Mouse (Mus musculus) liver, adult 2 months (tissue): ENCODE measurements around the gene Klhdc8b. TPM values are rescaled to one million over a fixed set of nuclear protein-coding genes. Genes with fewer than 3 reads are reported as not detected.
A peak's percentile ranks its signal among the peaks of the same experiment; 100 is the strongest.

Experiments
- DNase-seq: peaks from one replicate; pipeline ENCODE4 v3.0.0-alpha.2; 2011; ENCODE audit warnings: low read depth, low spot score; ENCODE audit errors: extremely low read depth
- H3K27ac ChIP-seq: fragments of 200-500 bp; replicated peaks from 2 replicates; pipeline ENCODE4 v1.5.1; 2012; ENCODE audit warnings: low read depth, mild to moderate bottlenecking, control low read depth, inconsistent platforms, low read length; ENCODE audit not compliant: insufficient read depth
- H3K27me3 ChIP-seq: fragments of 200-500 bp; 2 replicates; pipeline ENCODE4 v1.6.1; 2012; ENCODE audit warnings: mild to moderate bottlenecking, moderate library complexity, low read length, inconsistent platforms; ENCODE audit not compliant: control insufficient read depth, insufficient read depth
- H3K36me3 ChIP-seq: fragments of 200-500 bp; 2 replicates; pipeline ENCODE4 v1.6.1; 2012; ENCODE audit warnings: low read length, inconsistent platforms; ENCODE audit not compliant: control insufficient read depth, insufficient read depth
- H3K4me1 ChIP-seq: fragments of 200-500 bp; 2 replicates; pipeline ENCODE4 v1.6.1; 2011; ENCODE audit warnings: low read length; ENCODE audit not compliant: control insufficient read depth, insufficient read depth
- H3K4me3 ChIP-seq: fragments of 200-500 bp; 2 replicates; pipeline ENCODE4 v1.5.1; 2011; ENCODE audit warnings: low read depth, mild to moderate bottlenecking, control low read depth, low read length, moderate library complexity; ENCODE audit not compliant: insufficient read depth
- H3K79me2 ChIP-seq: fragments of 200-500 bp; 2 replicates; pipeline ENCODE4 v1.6.1; 2012; ENCODE audit warnings: inconsistent platforms, mild to moderate bottlenecking, low read length, moderate library complexity; ENCODE audit not compliant: control insufficient read depth, insufficient read depth
- H3K9ac ChIP-seq: fragments of 200-500 bp; 2 replicates; pipeline ENCODE4 v1.6.1; 2012; ENCODE audit warnings: low read depth, mild to moderate bottlenecking, control low read depth, inconsistent platforms, low read length
- CTCF ChIP-seq: fragments of 200-500 bp; IDR thresholded peaks from 2 replicates; pipeline ENCODE4 v1.5.1; 2011; ENCODE audit warnings: low read depth, low read length, control low read depth
- POLR2A ChIP-seq: fragments of 200-500 bp; IDR thresholded peaks from 2 replicates; pipeline ENCODE4 v1.6.1; 2011; ENCODE audit warnings: low read length, control low read depth; ENCODE audit not compliant: insufficient read depth; ENCODE audit errors: extremely low read depth
- WGBS: fragments of 180-500 bp; shearing (Covaris S2); methylation state at CpG from one replicate; pipeline ENCODE4 v1.1.7; 2018; 5-methylcytosine and 5-hydroxymethylcytosine counted together
- polyA plus RNA-seq: library from polyadenylated mRNA; depleted of rRNA; stranded (reverse); fragments of >200 nt; gene quantifications from 2 replicates; pipeline ENCODE4 v1.2.3, GENCODE M21; 2012
- total RNA-seq: library from RNA; depleted of rRNA; stranded (reverse); fragments of >200 nt; gene quantifications from 2 replicates; pipeline ENCODE4 v1.2.3, GENCODE M21; 2014

The Klhdc8b gene
- total and polyA plus RNA-seq, 2 experiments = 8.7 to 25.6 TPM

DNA sequence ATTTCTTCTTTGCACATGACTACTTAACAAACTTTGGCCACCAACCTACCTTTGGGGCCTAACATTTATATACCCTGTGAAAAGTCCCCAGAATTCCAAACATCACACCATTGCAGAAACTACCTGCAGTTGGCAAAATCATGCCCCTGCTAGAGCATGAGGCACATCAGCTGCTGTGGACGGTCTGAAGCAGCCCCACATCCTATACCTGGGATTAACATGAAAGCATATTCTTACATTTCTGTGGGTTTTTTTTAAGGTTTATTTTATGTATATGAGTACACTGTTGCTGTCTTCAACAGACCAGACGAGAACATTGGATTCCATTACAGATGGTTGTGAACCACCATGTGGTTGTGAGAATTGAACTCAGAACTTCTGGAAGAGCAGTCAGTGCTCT, 4.8 kb upstream of the Klhdc8b start:
- H3K4me1 ChIP-seq = peaks cover 5% of the 10 kb centered on the region
- no peak overlapping the region for H3K4me3 ChIP-seq
- WGBS = 97% methylated on average over 2 of the region's 2 CpGs
- peaks cover 5% of the 10 kb centered on the region; the same call in 1 of the 2 replicates for H3K79me2 ChIP-seq
- H3K9ac ChIP-seq = no peak overlapping the region
- no peak overlapping the region for H3K27ac ChIP-seq
- H3K36me3 ChIP-seq = peaks cover 4% of the 10 kb centered on the region
- DNase-seq = no peak
- TF ChIP-seq POLR2A (no peak), CTCF (no peak)
- H3K27me3 ChIP-seq = no peaks in the 10 kb centered on the region

GRCm38 (mm10) chr9:108463713-108464112, 2.3 kb upstream of the Klhdc8b start:
- peaks cover 5% of the 10 kb centered on the region; the same call in 1 of the 2 replicates for H3K79me2 ChIP-seq
- H3K4me1 ChIP-seq = peaks cover 7% of the 10 kb centered on the region
- no peaks in the 10 kb centered on the region for H3K27me3 ChIP-seq
- H3K4me3 ChIP-seq = no peak overlapping the region
- 96% methylated on average over 9 of the region's 9 CpGs for WGBS
- TF ChIP-seq CTCF = no peak
- no peak for TF ChIP-seq POLR2A
- peaks cover 4% of the 10 kb centered on the region for H3K36me3 ChIP-seq
- H3K27ac ChIP-seq = no peak overlapping the region
- H3K9ac ChIP-seq = no peak overlapping the region
- DNase-seq = no peak

GRCm38 (mm10) chr9:108462192-108462591, 811 bp upstream of the Klhdc8b start:
- H3K9ac ChIP-seq = no peak overlapping the region

DNA sequence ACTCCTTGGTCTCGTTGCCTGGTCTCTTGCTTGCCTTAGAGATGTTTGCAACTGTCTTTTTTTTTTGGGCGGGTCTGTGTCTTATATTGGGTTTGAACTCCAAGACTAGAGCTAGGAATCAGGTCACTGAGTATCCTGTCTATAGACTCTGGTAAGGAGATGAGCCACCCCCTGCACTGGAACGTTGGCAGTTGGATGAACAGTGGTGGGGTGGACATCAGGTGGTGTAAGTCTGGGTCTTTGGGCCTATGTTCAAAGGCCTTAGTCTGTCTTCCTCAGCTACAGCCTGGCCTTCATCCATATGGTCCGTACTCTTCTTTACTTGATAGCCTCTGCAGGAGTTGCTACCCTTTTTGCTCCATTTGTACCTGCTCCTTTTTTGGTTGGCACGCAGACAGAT, 294 bp upstream of the Klhdc8b start:
- peaks cover 7% of the 10 kb centered on the region for H3K4me1 ChIP-seq
- no peak overlapping the region for H3K4me3 ChIP-seq
- peaks cover 5% of the 10 kb centered on the region; the same call in 1 of the 2 replicates for H3K79me2 ChIP-seq
- H3K9ac ChIP-seq = peak overlapping the region; percentile 16
- no peak for TF ChIP-seq CTCF
- no peak for TF ChIP-seq POLR2A
- no peak overlapping the region for H3K27ac ChIP-seq
- no peaks in the 10 kb centered on the region for H3K27me3 ChIP-seq
- no peak for DNase-seq
- H3K36me3 ChIP-seq = peaks cover 4% of the 10 kb centered on the region
- 73% methylated on average over 5 of the region's 5 CpGs for WGBS

More at GRCm38 (mm10) chr9:108462192-108462591, 811 bp upstream of the Klhdc8b start:
- Histone ChIP-seq H3K36me3 (peaks cover 4% of the 10 kb centered on the region), H3K79me2 (peaks cover 5% of the 10 kb centered on the region; the same call in 1 of the 2 replicates), H3K27ac (no peak overlapping the region), H3K4me3 (no peak overlapping the region), H3K4me1 (peaks cover 7% of the 10 kb centered on the region), H3K27me3 (no peaks in the 10 kb centered on the region)
- 80% methylated on average over 10 of the region's 10 CpGs for WGBS
- TF ChIP-seq POLR2A (no peak), CTCF (no peak)
- no peak for DNase-seq

DNA sequence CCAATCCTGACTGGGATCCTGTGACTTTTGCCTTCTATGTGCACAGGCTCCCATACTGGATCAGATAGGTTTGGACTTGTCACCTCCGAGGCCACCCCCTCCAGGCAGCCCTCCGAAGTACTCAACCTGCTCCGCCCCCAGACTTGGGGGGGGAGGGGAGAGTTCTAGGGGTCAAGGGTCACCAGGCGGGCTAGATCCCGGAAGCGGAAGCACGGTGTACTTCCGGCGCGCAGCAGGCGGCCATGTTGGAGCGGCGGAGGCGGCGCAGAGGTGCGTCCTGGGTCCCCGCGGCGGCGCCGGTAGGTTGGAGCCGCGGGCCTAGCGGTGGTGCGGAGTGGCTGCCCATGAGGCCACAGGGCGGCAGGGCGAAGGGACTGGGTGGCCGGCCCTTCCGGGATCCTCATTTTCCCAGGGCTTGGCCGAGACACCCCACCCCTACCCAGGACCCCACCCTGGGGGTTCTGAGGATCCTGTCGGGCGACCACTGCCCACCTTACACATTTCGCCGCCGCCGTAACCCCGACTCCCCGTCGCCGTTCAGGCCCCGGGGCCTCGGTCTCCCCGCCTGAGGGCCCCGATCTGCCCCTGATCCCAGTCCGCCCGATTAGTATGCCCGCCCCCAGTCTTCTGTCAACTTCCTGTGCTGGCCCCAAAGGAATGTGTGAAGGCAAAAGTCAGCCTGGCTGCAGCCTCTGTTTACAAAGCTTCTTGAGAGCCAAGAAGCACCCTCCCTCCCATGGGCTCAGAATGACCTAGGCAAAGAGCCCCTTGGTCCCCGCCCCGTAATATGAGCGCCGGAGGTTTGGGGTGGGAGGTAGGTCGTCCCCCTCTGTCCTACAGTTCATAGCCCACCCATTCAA, 832 bp downstream of the Klhdc8b start, which contains the start of gene Ccdc71:
Ccdc71 (plus strand) TSS at position 209 of the 860 bp plus-strand sequence.
- peak; percentile 64 for DNase-seq
- peak within 1 kb of the TSS; percentile 77 for H3K4me3 ChIP-seq
- peaks cover 4% of the 10 kb centered on the region for H3K36me3 ChIP-seq
- peaks cover 5% of the 10 kb centered on the region; the same call in 1 of the 2 replicates for H3K79me2 ChIP-seq
- under 1% methylated on average over 52 of the region's 52 CpGs for WGBS
- H3K4me1 ChIP-seq = peaks cover 7% of the 10 kb centered on the region
- peak within 1 kb of the TSS; percentile 74 for H3K27ac ChIP-seq
- no peaks in the 10 kb centered on the region for H3K27me3 ChIP-seq
- peak within 1 kb of the TSS; percentile 92 for H3K9ac ChIP-seq
- peak; percentile 38; the same call in 1 of the 2 replicates for TF ChIP-seq POLR2A
- no peak for TF ChIP-seq CTCF
